Mouse (Mus musculus) layer of hippocampus, postnatal 10 days (tissue): Measurements from ENCODE around the gene Hbb-y. TPM values are rescaled to one million over a fixed set of nuclear protein-coding genes. Genes with fewer than 3 reads are reported as not detected.
"Not testable (repeated sequence)": the region's sequence is repeated elsewhere in the genome, so short reads cannot be mapped to it uniquely, and the experiment has no call there.

ENCODE experiments used
- DNase-seq, 2 experiments: peaks; one replicate each; pipeline ENCODE4 v3.0.0; 2021; ENCODE audit warnings: low spot score in 2 of 2
- long read RNA-seq: library from polyadenylated mRNA; stranded (forward); transcript quantifications from one replicate; pipeline ENCODE4 v2.0.0, GENCODE M21; 2023
- total RNA-seq, 2 experiments: library from RNA; stranded (reverse); gene quantifications; 2 replicates each; pipeline ENCODE4 v1.2.3; 2021

The Hbb-y gene
- total RNA-seq: not detected
- long read RNA-seq: 0 reads

GRCm38 (mm10) chr7:103853090-103853489 is at the start of gene Hbb-y:
Hbb-y (minus strand) TSS chr7:103853216.
- no peak for DNase-seq

DNA sequence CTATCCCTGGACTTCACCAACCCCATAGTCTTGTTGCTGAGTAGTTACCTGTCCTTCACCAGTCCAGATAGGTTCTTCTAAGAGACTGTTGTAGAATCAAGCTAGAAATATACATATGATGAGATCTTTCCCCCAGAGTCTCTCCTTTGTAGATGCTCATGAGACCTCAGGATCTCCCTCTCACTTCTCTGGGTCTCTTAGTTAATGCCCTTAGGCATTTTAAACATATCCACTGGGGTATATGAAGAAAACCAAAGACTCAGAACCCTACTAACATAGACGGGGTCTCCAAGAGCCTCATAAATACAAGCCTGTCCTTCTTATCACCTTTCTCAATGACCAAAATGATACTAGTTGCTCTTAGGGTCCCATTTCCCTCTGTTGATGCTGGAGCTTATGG is 41.4 kb upstream of the Hbb-y start, which contains the start of gene Olfr64:
Gene Olfr64, minus strand, starts transcription at position 101 of the 400 bp plus-strand sequence.
- no peak for DNase-seq

DNA sequence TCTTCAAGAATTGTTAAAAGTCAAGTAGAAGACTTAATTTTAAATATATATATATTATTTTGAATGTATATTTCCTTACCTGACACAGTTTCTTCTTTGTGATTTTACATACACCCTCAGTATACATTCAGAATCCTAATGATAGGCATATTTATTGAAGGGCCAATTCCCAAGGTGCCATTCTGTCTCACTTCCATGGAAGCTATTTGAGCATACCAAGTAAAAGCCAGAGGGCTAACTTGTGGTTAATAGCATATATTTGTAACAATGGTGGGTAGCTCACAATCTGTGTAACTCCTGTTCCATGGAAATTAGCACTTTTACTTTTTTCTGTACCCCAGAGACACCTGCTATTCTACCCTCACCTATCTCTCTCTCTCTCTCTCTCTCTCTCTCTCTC is 33.1 kb upstream of the Hbb-y start, which contains the start of gene Olfr66:
Gene Olfr66, minus strand, starts transcription at position 101 of the 400 bp plus-strand sequence.
- no peak for DNase-seq

GRCm38 (mm10) chr7:103877093-103877492 is 24.1 kb upstream of the Hbb-y start:
- DNase-seq: no peak

- DNase-seq: no peak
Observed at GRCm38 (mm10) chr7:103874451-103874850, 21.4 kb upstream of the Hbb-y start.

GRCm38 (mm10) chr7:103873064-103873463 is 20.0 kb upstream of the Hbb-y start:
- no peak for DNase-seq

- DNase-seq: no peak
Observed at GRCm38 (mm10) chr7:103870667-103871066, 17.7 kb upstream of the Hbb-y start.

GRCm38 (mm10) chr7:103865716-103866115 is 12.7 kb upstream of the Hbb-y start:
- no peak for DNase-seq

GRCm38 (mm10) chr7:103861531-103861930 is 8.5 kb upstream of the Hbb-y start:
- no peak for DNase-seq

GRCm38 (mm10) chr7:103860855-103861254 is 7.8 kb upstream of the Hbb-y start:
- DNase-seq: no peak

GRCm38 (mm10) chr7:103859076-103859475 is 6.1 kb upstream of the Hbb-y start:
- DNase-seq: no peak

GRCm38 (mm10) chr7:103854669-103855068 is 1.7 kb upstream of the Hbb-y start:
- DNase-seq: no peak

GRCm38 (mm10) chr7:103844525-103845325 is 8.3 kb downstream of the Hbb-y start:
- no peak for DNase-seq

- DNase-seq: no peak
Observed at GRCm38 (mm10) chr7:103843034-103843433, 10.0 kb downstream of the Hbb-y start, which contains the start of gene Hbb-bh1. Hbb-bh1 (minus strand) TSS chr7:103843164.

DNA sequence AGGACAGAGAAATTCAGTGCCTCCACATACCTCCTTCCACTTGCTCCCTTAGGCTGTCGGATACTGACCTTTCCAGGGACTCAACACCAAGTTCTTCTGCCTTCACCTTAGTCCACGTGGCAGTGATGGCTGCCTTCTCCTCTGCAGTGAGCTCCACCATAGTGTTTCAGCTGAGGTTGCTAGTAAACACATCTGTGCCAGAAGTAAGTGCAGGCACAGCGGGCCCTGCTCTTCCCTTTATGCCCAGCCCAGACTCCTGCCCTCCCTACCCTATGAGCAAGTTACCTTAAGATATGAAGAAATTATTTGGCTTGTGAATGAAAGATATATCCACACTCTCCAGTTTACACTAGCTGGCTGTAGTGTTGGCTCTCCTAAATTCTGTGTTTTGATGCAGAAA is 12.7 kb downstream of the Hbb-y start, which contains the start of gene Hbb-bh2:
Gene Hbb-bh2, minus strand, starts transcription at position 253 of the 400 bp plus-strand sequence.
- DNase-seq: no peak

DNA sequence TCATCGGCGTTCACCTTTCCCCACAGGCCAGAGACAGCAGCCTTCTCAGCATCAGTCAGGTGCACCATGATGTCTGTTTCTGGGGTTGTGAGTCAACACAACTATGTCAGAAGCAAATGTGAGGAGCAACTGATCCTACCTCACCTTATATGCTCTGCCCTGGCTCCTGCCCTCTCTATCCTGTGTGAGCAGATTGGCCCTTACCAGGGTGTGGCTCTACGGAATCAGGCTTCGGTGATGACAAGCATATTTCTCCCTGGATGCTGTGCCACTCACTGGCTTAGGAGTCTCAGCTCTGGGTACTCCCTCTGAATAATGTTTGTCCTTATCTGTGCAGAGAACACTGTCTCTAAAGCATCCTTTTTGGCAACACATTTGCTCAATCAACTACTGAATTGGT is 25.2 kb downstream of the Hbb-y start, which contains the start of gene Hbb-bs:
Gene Hbb-bs, minus strand, starts transcription at position 289 of the 400 bp plus-strand sequence.
- DNase-seq: no peak

DNA sequence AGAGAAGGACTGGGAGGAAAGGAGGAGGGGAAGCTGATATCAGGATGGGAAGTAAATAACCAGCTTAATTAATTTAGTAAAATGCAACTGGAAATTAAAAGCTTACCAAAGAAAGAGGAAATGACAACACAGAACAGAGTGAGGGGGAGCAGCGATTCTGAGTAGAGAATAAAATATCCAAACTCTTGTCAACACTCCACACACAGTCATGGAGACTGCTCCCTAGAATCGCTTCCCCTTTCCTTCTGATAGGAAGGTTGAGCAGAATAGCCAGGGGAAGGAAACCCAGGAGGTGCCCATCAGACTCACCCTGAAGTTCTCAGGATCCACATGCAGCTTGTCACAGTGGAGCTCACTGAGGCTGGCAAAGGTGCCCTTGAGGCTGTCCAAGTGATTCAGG is 25.9 kb downstream of the Hbb-y start:
- not testable (repeated sequence) for DNase-seq

DNA sequence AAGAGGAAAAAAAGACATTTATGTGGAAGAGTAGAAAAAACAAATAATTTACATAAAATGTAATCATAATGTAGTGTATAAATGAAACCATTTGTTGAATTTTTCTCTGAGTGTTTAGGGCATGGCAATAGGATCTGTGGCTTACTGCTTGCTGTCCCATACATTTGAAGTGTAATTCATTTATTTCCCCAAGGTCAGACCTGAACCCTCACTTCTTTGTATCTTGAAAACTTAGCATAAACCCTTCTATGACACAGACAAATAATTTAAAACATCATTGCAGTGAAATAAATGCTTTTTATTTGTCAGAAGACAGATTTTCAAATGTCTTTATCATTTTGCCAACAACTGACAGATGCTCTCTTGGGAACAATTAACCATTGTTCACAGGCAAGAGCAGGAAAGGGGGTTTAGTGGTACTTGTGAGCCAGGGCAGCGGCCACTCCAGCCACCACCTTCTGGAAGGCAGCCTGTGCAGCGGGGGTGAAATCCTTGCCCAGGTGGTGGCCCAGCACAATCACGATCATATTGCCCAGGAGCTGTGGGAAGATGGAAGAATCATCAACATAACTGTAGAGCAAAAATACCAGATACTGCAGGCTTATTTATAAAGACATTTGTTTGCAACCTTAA is 26.6 kb downstream of the Hbb-y start:
- no peak for DNase-seq

DNA sequence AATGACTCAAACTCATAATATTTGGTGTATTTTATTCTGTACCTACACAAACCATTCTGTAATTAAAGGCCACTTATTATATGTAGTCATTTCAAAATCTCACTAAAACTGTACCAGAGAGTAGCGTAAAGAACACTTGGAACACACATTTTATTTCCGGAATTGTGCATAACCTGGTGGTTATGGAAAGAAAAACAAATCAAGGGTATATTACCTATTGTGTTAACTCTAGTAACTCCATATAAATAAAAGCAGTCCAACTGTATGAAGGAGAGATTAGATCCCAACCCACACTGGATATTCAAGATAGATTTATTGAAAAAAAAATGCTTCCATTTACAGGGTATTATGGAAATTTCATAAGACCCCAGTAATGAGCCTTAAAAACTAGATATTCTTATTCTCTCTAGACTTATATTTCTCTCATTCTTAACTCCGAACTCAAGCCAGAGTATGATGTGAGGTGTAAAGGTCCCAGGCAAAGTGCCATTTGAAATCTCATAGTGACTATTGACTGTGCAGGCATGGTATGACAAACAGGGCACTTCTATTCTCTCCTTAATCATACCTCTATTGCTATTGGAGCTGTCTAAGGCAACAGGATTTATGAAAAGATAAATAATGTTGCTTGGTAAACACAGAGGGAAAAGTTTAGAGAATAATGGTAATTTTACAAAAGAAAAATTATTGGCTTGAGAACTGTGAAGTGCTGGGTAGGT is 27.3 kb downstream of the Hbb-y start:
- DNase-seq: no peak

DNA sequence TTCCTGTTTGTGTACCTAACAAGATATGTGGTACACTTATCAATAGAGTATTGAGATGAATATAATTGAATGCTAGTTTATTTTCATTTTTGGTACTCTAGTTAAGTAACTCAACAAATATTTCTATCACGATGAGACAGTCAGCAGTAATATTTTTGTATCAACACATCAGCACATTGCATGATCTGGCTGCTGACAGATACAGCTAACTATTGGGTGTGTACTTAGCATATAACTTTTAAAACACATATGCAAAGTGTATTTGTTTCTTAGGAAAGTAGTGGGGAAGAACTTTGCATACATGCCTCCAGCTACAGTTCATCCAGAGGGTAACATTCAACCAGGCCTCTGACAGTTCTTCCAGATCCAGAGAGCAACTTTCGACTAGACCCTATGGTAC is 28.4 kb downstream of the Hbb-y start:
- no peak for DNase-seq

- not testable (repeated sequence) for DNase-seq
Observed at GRCm38 (mm10) chr7:103815085-103815484, 37.9 kb downstream of the Hbb-y start.

DNA sequence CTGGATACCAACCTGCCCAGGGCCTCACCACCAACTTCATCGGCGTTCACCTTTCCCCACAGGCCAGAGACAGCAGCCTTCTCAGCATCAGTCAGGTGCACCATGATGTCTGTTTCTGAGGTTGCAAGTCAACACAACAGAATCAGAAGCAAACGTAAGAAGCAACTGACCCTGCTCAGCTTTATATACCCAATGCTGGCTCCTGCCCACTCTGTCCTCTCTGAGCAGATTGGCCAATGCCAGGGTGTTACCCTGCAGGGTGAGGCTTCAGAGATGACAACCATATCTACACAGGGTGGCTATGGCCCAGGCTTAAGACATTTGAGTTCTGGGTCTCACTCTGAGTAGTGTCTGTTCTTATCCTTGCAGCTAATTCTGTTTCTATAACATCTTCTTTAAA is 39.2 kb downstream of the Hbb-y start, which contains the start of gene Hbb-bt:
Gene Hbb-bt, minus strand, starts transcription at position 231 of the 400 bp plus-strand sequence.
- DNase-seq: no peak
